Mouse (Mus musculus) liver, postnatal 0 days (tissue): ENCODE data around the gene Slc12a4.

ENCODE experiments used
- CTCF ChIP-seq: sonication (generic); IDR thresholded peaks from 2 replicates; pipeline ENCODE4 v1.5.1; 2016; ENCODE audit warnings: antibody characterized with exemption, low read depth
- EP300 ChIP-seq: IDR thresholded peaks from 2 replicates; pipeline ENCODE4 v1.6.1; 2016; ENCODE audit warnings: antibody characterized with exemption, low read depth, mild to moderate bottlenecking

DNA sequence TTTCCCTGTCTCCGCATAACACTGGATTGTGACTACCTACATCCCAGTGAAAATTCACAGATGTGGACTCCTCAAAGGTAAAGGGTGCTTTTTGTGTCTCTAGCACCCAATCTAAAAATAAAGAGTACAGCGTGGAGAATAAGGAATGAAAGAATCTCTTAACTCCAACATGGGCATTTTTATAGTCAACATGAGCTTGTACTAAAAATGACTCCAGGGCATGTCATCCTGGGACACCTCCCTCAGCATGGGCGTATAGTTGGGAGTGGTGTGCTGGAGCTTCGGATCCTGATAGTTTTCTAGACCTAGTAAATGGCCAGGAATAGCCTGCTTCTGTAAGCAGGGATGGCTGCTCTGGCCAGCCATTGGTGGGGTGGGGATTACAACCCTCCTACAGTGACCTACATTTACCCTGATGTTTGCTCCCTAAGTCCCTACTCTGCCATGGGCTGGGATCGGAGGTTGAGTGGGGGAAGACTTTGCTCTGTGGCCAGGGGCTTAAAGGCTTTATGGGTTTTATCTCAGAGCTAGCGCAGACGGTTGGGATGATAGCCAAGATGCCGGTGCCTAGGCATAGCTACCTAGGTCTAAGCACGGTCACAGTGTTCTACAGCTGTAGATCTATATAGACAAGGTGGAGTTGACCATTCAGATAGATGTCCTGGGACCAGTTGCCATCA lies 68.0 kb downstream of the Slc12a4 start:
- TF ChIP-seq CTCF (no peak), EP300 (no peak)
